Mouse (Mus musculus): ENCODE measurements at regions not wholly inside any gene's neighbourhood (a gene's known extent, or its start where the extent isn't known, plus 50 kb on each side); places are given as distances from the start of the nearest gene placed in this dataset.

- Histone ChIP-seq H3K79me2 (ENCODE audit: control insufficient read depth, insufficient read depth) (no peaks in the 10 kb centered on the region), H3K27me3 (ENCODE audit: control insufficient read depth, insufficient read depth, insufficient read length) (no peaks in the 10 kb centered on the region), H3K4me3 (no peak overlapping the region), H3K4me2 (ENCODE audit: low read depth) (no peak overlapping the region), H3ac (ENCODE audit: control insufficient read depth, insufficient read length) (no peak overlapping the region), H3K36me3 (ENCODE audit: control insufficient read depth, insufficient read depth) (no peaks in the 10 kb centered on the region)
- no peak for TF ChIP-seq USF1 (IDR thresholded peaks at IDR 0.05; ENCODE audit: low read depth)
- TF ChIP-seq REST (IDR thresholded peaks at IDR 0.05; ENCODE audit: insufficient read depth, insufficient read length) = no peak
- TF ChIP-seq E2F4 (IDR thresholded peaks at IDR 0.05; ENCODE audit: insufficient read depth) = no peak
- no peak for TF ChIP-seq MAX (IDR thresholded peaks at IDR 0.05; ENCODE audit: low read depth)
- TF ChIP-seq MYOG (IDR thresholded peaks at IDR 0.05; ENCODE audit: control insufficient read depth in 1 of 3, insufficient read depth in 1 of 3, insufficient read length in 2 of 3, low read depth in 2 of 3) = no peak
- no peak for TF ChIP-seq POLR2AphosphoS2 (IDR thresholded peaks at IDR 0.05; ENCODE audit: insufficient read length, low read depth)
- no peak for TF ChIP-seq TCF12 (IDR thresholded peaks at IDR 0.05; ENCODE audit: insufficient read depth, poor library complexity, severe bottlenecking)
- no peak for TF ChIP-seq CEBPB (IDR thresholded peaks at IDR 0.05; ENCODE audit: insufficient read depth, poor library complexity, severe bottlenecking)
- TF ChIP-seq TCF3 (IDR thresholded peaks at IDR 0.05; ENCODE audit: insufficient read length, low read depth) = no peak
- no peak for TF ChIP-seq POLR2A (IDR thresholded peaks at IDR 0.05; ENCODE audit: insufficient read length, low read depth)
These were observed 200.8 kb downstream of the Barhl2 start for GRCm38 (mm10) chr5:106257179-106257578.

- no peak overlapping the region for H3ac ChIP-seq (ENCODE audit: control insufficient read depth, insufficient read length)
- TF ChIP-seq POLR2AphosphoS2 (IDR thresholded peaks at IDR 0.05; ENCODE audit: insufficient read length, low read depth) = no peak
- no peak for TF ChIP-seq REST (IDR thresholded peaks at IDR 0.05; ENCODE audit: insufficient read depth, insufficient read length)
- TF ChIP-seq POLR2A (IDR thresholded peaks at IDR 0.05; ENCODE audit: insufficient read length, low read depth) = no peak
- TF ChIP-seq MAX (IDR thresholded peaks at IDR 0.05; ENCODE audit: low read depth) = no peak
- no peak for TF ChIP-seq TCF12 (IDR thresholded peaks at IDR 0.05; ENCODE audit: insufficient read depth, poor library complexity, severe bottlenecking)
- TF ChIP-seq TCF3 (IDR thresholded peaks at IDR 0.05; ENCODE audit: insufficient read length, low read depth) = no peak
- no peak for TF ChIP-seq CEBPB (IDR thresholded peaks at IDR 0.05; ENCODE audit: insufficient read depth, poor library complexity, severe bottlenecking)
- no peak for TF ChIP-seq MYOD1 (IDR thresholded peaks at IDR 0.05; ENCODE audit: control insufficient read depth in 1 of 3, insufficient read length in 2 of 3, low read depth in 2 of 3)
- no peak for TF ChIP-seq USF1 (IDR thresholded peaks at IDR 0.05; ENCODE audit: low read depth)
- no peak for TF ChIP-seq MYOG (IDR thresholded peaks at IDR 0.05; ENCODE audit: control insufficient read depth in 1 of 3, insufficient read depth in 1 of 3, insufficient read length in 2 of 3, low read depth in 2 of 3)
- no peak for TF ChIP-seq SRF (IDR thresholded peaks at IDR 0.05; ENCODE audit: control insufficient read depth, insufficient read length, low read depth)
- TF ChIP-seq E2F4 (IDR thresholded peaks at IDR 0.05; ENCODE audit: insufficient read depth) = no peak
- no peaks in the 10 kb centered on the region for H3K36me3 ChIP-seq (ENCODE audit: control insufficient read depth, insufficient read depth)
- no peak overlapping the region for H3K4me3 ChIP-seq
- no peak overlapping the region for H3K4me2 ChIP-seq (ENCODE audit: low read depth)
- no peaks in the 10 kb centered on the region for H3K27me3 ChIP-seq (ENCODE audit: control insufficient read depth, insufficient read depth, insufficient read length)
- H3K79me2 ChIP-seq (ENCODE audit: control insufficient read depth, insufficient read depth) = no peaks in the 10 kb centered on the region
These were observed 228.8 kb downstream of the Barhl2 start for GRCm38 (mm10) chr5:106229154-106229553.

- no peak overlapping the region for H3K4me2 ChIP-seq (ENCODE audit: low read depth)
- no peak overlapping the region for H3ac ChIP-seq (ENCODE audit: control insufficient read depth, insufficient read length)
- H3K4me3 ChIP-seq = no peak overlapping the region
- H3K36me3 ChIP-seq (ENCODE audit: control insufficient read depth, insufficient read depth) = no peaks in the 10 kb centered on the region
- no peak for TF ChIP-seq POLR2A (IDR thresholded peaks at IDR 0.05; ENCODE audit: insufficient read length, low read depth)
- TF ChIP-seq REST (IDR thresholded peaks at IDR 0.05; ENCODE audit: insufficient read depth, insufficient read length) = no peak
- no peak for TF ChIP-seq USF1 (IDR thresholded peaks at IDR 0.05; ENCODE audit: low read depth)
- no peak for TF ChIP-seq MYOG (IDR thresholded peaks at IDR 0.05; ENCODE audit: control insufficient read depth in 1 of 3, insufficient read depth in 1 of 3, insufficient read length in 2 of 3, low read depth in 2 of 3)
- no peak for TF ChIP-seq E2F4 (IDR thresholded peaks at IDR 0.05; ENCODE audit: insufficient read depth)
- no peak for TF ChIP-seq POLR2AphosphoS2 (IDR thresholded peaks at IDR 0.05; ENCODE audit: insufficient read length, low read depth)
- TF ChIP-seq MYOD1 (IDR thresholded peaks at IDR 0.05; ENCODE audit: control insufficient read depth in 1 of 3, insufficient read length in 2 of 3, low read depth in 2 of 3) = no peak
- TF ChIP-seq MAX (IDR thresholded peaks at IDR 0.05; ENCODE audit: low read depth) = no peak
- TF ChIP-seq TCF3 (IDR thresholded peaks at IDR 0.05; ENCODE audit: insufficient read length, low read depth) = no peak
- no peak for TF ChIP-seq SRF (IDR thresholded peaks at IDR 0.05; ENCODE audit: control insufficient read depth, insufficient read length, low read depth)
- TF ChIP-seq CEBPB (IDR thresholded peaks at IDR 0.05; ENCODE audit: insufficient read depth, poor library complexity, severe bottlenecking) = no peak
- no peak for TF ChIP-seq TCF12 (IDR thresholded peaks at IDR 0.05; ENCODE audit: insufficient read depth, poor library complexity, severe bottlenecking)
- H3K79me2 ChIP-seq (ENCODE audit: control insufficient read depth, insufficient read depth) = no peaks in the 10 kb centered on the region
- no peaks in the 10 kb centered on the region for H3K27me3 ChIP-seq (ENCODE audit: control insufficient read depth, insufficient read depth, insufficient read length)
These were observed 233.8 kb downstream of the Barhl2 start for GRCm38 (mm10) chr5:106224141-106224540.

DNA sequence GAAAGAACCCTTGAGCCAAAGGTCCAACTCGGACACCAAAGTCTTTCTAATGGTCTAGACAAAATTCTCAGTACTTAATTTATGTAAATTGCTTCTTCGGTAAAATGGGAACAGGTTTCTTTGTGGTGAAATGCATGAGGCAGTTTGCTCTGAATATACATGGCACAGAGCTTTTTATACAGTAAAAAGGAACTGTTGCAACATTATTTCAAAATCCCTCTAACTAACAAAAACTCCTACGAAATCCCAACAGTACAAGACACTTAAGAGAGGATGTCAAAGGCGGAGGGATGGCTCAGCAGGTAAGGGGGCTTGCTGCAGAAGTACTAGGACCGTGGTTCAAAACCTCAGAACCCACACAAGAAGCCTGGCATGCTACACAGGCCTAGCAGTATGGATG is 248.4 kb downstream of the Barhl2 start:
- H3ac ChIP-seq (ENCODE audit: control insufficient read depth, insufficient read length) = no peak overlapping the region
- H3K4me3 ChIP-seq = no peak overlapping the region
- no peaks in the 10 kb centered on the region for H3K79me2 ChIP-seq (ENCODE audit: control insufficient read depth, insufficient read depth)
- H3K27me3 ChIP-seq (ENCODE audit: control insufficient read depth, insufficient read depth, insufficient read length) = no peaks in the 10 kb centered on the region
- H3K36me3 ChIP-seq (ENCODE audit: control insufficient read depth, insufficient read depth) = no peaks in the 10 kb centered on the region
- no peak overlapping the region for H3K4me2 ChIP-seq (ENCODE audit: low read depth)
- no peak for TF ChIP-seq TCF3 (IDR thresholded peaks at IDR 0.05; ENCODE audit: insufficient read length, low read depth)
- no peak for TF ChIP-seq POLR2AphosphoS2 (IDR thresholded peaks at IDR 0.05; ENCODE audit: insufficient read length, low read depth)
- no peak for TF ChIP-seq SRF (IDR thresholded peaks at IDR 0.05; ENCODE audit: control insufficient read depth, insufficient read length, low read depth)
- no peak for TF ChIP-seq REST (IDR thresholded peaks at IDR 0.05; ENCODE audit: insufficient read depth, insufficient read length)
- no peak for TF ChIP-seq E2F4 (IDR thresholded peaks at IDR 0.05; ENCODE audit: insufficient read depth)
- no peak for TF ChIP-seq POLR2A (IDR thresholded peaks at IDR 0.05; ENCODE audit: insufficient read length, low read depth)
- TF ChIP-seq MYOG (IDR thresholded peaks at IDR 0.05; ENCODE audit: control insufficient read depth in 1 of 3, insufficient read depth in 1 of 3, insufficient read length in 2 of 3, low read depth in 2 of 3) = no peak
- no peak for TF ChIP-seq TCF12 (IDR thresholded peaks at IDR 0.05; ENCODE audit: insufficient read depth, poor library complexity, severe bottlenecking)

DNA sequence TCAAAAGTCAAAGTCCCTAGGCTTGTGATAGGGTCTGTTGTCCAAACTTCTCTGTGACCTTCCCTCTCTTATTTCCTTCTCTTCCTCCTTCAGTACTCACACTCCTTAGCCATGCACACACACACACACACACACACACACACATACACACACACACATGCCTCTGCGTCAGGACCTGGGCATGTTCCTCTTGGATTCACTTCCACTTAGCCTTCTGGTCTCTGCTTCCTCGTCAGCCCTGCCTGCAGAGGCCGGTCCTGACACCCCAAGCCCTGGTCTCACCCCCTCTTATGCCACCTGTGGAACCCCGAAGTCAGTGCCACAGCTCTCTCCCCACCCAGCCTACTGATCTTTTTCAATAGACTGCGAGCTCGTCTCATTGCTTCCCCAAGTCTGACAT is 250.3 kb downstream of the Barhl2 start:
- TF ChIP-seq MAX (IDR thresholded peaks at IDR 0.05; ENCODE audit: low read depth) = no peak
- no peak overlapping the region for H3ac ChIP-seq (ENCODE audit: control insufficient read depth, insufficient read length)
- no peaks in the 10 kb centered on the region for H3K36me3 ChIP-seq (ENCODE audit: control insufficient read depth, insufficient read depth)
- H3K4me2 ChIP-seq (ENCODE audit: low read depth) = no peak overlapping the region
- H3K27me3 ChIP-seq (ENCODE audit: control insufficient read depth, insufficient read depth, insufficient read length) = no peaks in the 10 kb centered on the region
- no peaks in the 10 kb centered on the region for H3K79me2 ChIP-seq (ENCODE audit: control insufficient read depth, insufficient read depth)
- no peak overlapping the region for H3K4me3 ChIP-seq
